Mouse (Mus musculus) cortical plate, adult 2 months (tissue): Measurements from ENCODE around the gene Adamts9.

ENCODE experiments used
- CTCF ChIP-seq: fragments of 200-500 bp; IDR thresholded peaks from 2 replicates; pipeline ENCODE4 v1.5.1; 2011; ENCODE audit warnings: mild to moderate bottlenecking, control low read depth, low read length; ENCODE audit not compliant: insufficient read depth; ENCODE audit errors: extremely low read depth
- POLR2A ChIP-seq: fragments of 200-500 bp; IDR thresholded peaks from 2 replicates; pipeline ENCODE4 v1.6.1; 2011; ENCODE audit warnings: mild to moderate bottlenecking, low read length, control low read depth; ENCODE audit not compliant: insufficient read depth; ENCODE audit errors: extremely low read depth

DNA sequence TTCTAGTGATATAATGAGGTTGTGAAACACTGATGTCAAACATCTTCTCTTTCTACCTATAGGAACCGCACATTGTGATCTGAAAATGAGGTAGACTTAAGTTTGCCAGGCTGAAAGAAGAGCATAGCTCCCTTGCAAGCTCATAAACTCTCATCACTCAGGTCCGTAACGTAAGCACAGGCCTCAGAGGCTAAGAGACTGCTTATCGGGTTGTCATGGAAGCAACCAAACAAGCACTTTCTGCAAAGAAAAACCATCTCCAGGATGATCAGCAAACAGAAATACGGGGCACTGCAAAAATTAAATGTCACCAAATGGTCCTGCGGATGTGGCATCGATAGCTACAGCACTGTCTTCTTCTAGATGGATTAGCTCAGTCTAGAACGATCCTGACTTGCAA is 97.4 kb downstream of the Adamts9 start:
- no peak for TF ChIP-seq CTCF
- TF ChIP-seq POLR2A = no peak
